Mouse (Mus musculus): Measurements from ENCODE around the gene Uqcrfs1. TPM values are rescaled to one million over a fixed set of nuclear protein-coding genes. Genes with fewer than 3 reads are reported as not detected.

Gene Uqcrfs1
- total RNA-seq, 2 experiments from 2014 or later, result 48.6 to 113 TPM

- no peak for ATAC-seq (replicated peaks; ENCODE audit: low FRiP score, poor library complexity, severe bottlenecking)
Observed at GRCm38 (mm10) chr13:30507651-30508050, 37.5 kb downstream of the Uqcrfs1 start.

- no peak for ATAC-seq (replicated peaks; ENCODE audit: low FRiP score, poor library complexity, severe bottlenecking)
Observed at GRCm38 (mm10) chr13:30501860-30502395, 43.2 kb downstream of the Uqcrfs1 start.

Other genes with a start within 250 kb of the Uqcrfs1 start
- gene Agtr1a, start 208.9 kb downstream of the Uqcrfs1 start, total RNA-seq (2015; ENCODE audit: low replicate concordance), result 149 and 167 TPM in 2 replicates
- gene Agtr1a, start 208.9 kb downstream of the Uqcrfs1 start, total RNA-seq (2017; ENCODE audit: low replicate concordance), result 139 and 186 TPM in 2 replicates
- gene Dusp22, start 114.6 kb upstream of the Uqcrfs1 start, total RNA-seq (2015; ENCODE audit: low replicate concordance), result 8.3 and 10.5 TPM in 2 replicates
- 3.1 TPM in 1 of 2 replicates, not detected in the other for gene Dusp22, start 114.6 kb upstream of the Uqcrfs1 start, total RNA-seq (2017; ENCODE audit: low replicate concordance)
- gene Irf4, start 203.9 kb upstream of the Uqcrfs1 start, total RNA-seq (2015; ENCODE audit: low replicate concordance), result 8.6 and 11.3 TPM in 2 replicates
- 5.1 TPM in 2 replicates for gene Irf4, start 203.9 kb upstream of the Uqcrfs1 start, total RNA-seq (2017; ENCODE audit: low replicate concordance)